Mouse (Mus musculus): ENCODE data around the gene Gm2244.
"Not testable (repeated sequence)": the region's sequence is repeated elsewhere in the genome, so short reads cannot be mapped to it uniquely, and the experiment has no call there.

Gm2244 gene

GRCm38 (mm10) chr14:19549863-19550262 is at the start of gene Gm2244:
Gm2244 (minus strand) TSS chr14:19549963.
- not testable (repeated sequence) for DNase-seq (ENCODE audit: low read depth, low spot score)

- not testable (repeated sequence) for DNase-seq (ENCODE audit: low read depth, low spot score)
Observed at GRCm38 (mm10) chr14:19584804-19585667, 35.3 kb upstream of the Gm2244 start, which contains the start of gene Gm2237. Gm2237 (minus strand) TSS chr14:19585135.
